Mouse (Mus musculus): ENCODE measurements around the gene Wdtc1. TPM values are rescaled to one million over a fixed set of nuclear protein-coding genes. Genes with fewer than 3 reads are reported as not detected.

Gene Wdtc1
- total RNA-seq, 2 experiments from 2014 or later, result 79.6 to 83.1 TPM

- DNase-seq (ENCODE audit: low spot score in 2 of 2), result no peak
These were observed 96.5 kb downstream of the Wdtc1 start for GRCm38 (mm10) chr4:133256820-133257219.

GRCm38 (mm10) chr4:133255392-133255791 lies 97.9 kb downstream of the Wdtc1 start:
- DNase-seq (ENCODE audit: low spot score in 2 of 2), result no peak

GRCm38 (mm10) chr4:133253412-133253811 lies 99.9 kb downstream of the Wdtc1 start:
- no peak for DNase-seq (ENCODE audit: low spot score in 2 of 2)

- no peak for DNase-seq (ENCODE audit: low spot score in 2 of 2)
These were observed 101.2 kb downstream of the Wdtc1 start for GRCm38 (mm10) chr4:133252089-133252488.

- no peak for DNase-seq (ENCODE audit: low spot score in 2 of 2)
These were observed 102.1 kb downstream of the Wdtc1 start for GRCm38 (mm10) chr4:133251214-133251613.

GRCm38 (mm10) chr4:133250609-133251008 lies 102.7 kb downstream of the Wdtc1 start:
- DNase-seq (ENCODE audit: low spot score in 2 of 2), result peak; percentile 69 to 83

- DNase-seq (ENCODE audit: low spot score in 2 of 2), result no peak
These were observed 105.4 kb downstream of the Wdtc1 start for GRCm38 (mm10) chr4:133247806-133248449.

GRCm38 (mm10) chr4:133247072-133247471 lies 106.2 kb downstream of the Wdtc1 start:
- no peak for DNase-seq (ENCODE audit: low spot score in 2 of 2)

GRCm38 (mm10) chr4:133244289-133244688 lies 109.0 kb downstream of the Wdtc1 start:
- no peak for DNase-seq (ENCODE audit: low spot score in 2 of 2)

- no peak for DNase-seq (ENCODE audit: low spot score in 2 of 2)
These were observed 109.7 kb downstream of the Wdtc1 start for GRCm38 (mm10) chr4:133243538-133243937.

GRCm38 (mm10) chr4:133242710-133243109 lies 110.6 kb downstream of the Wdtc1 start:
- no peak for DNase-seq (ENCODE audit: low spot score in 2 of 2)

Small RNAs within 50 kb of the gene (microRNA-seq; reads per million reads assigned to microRNA genes)
- gene Mir5122, result 4.2 to 5.5 reads per million in 2 experiments

Other genes starting within 250 kb of the Wdtc1 start
- gene Wasf2, start 223.0 kb downstream of the Wdtc1 start, total RNA-seq (2021), result 10 to 100 TPM; 27.4 to 32.6 TPM
- gene Cd164l2, start 141.3 kb downstream of the Wdtc1 start, total RNA-seq (2021), result 1 to 10 TPM; 3.0 to 3.4 TPM
- 1 to 10 TPM; 7.3 to 7.6 TPM for gene Gpr3, start 140.9 kb downstream of the Wdtc1 start, total RNA-seq (2021)
- gene Map3k6, start 112.7 kb downstream of the Wdtc1 start, total RNA-seq (2021), result 1 to 10 TPM; 5.6 to 6.9 TPM
- 1 to 10 TPM in 1 of 2 experiments, under 1 TPM in 1; 0.68 to 1.6 TPM for gene Sytl1, start 90.4 kb downstream of the Wdtc1 start, total RNA-seq (2021)
- 10 to 100 TPM; 92.1 to 96.1 TPM for gene Tmem222, start 75.7 kb downstream of the Wdtc1 start, total RNA-seq (2021)
- 10 to 100 TPM; 62.2 to 62.9 TPM for gene Slc9a1, start 16.2 kb upstream of the Wdtc1 start, total RNA-seq (2021)
- gene Tent5b, start 126.7 kb upstream of the Wdtc1 start, total RNA-seq (2021), result not detected
- 100 to 1,000 TPM; 178 to 179 TPM for gene Trnp1, start 145.1 kb upstream of the Wdtc1 start, total RNA-seq (2021)
- under 1 TPM in 1 of 2 experiments, not detected in 1; 0.37 TPM for gene Kdf1, start 165.5 kb upstream of the Wdtc1 start, total RNA-seq (2021)
- 100 to 1,000 TPM; 135 to 141 TPM for gene Nudc, start 192.5 kb upstream of the Wdtc1 start, total RNA-seq (2021)
- gene Nr0b2, start 199.9 kb upstream of the Wdtc1 start, total RNA-seq (2021), result not detected
- 10 to 100 TPM in 1 of 2 experiments, 1 to 10 TPM in 1; 9.6 to 10.1 TPM for gene Gpatch3, start 221.3 kb upstream of the Wdtc1 start, total RNA-seq (2021)
- gene Gpn2, start 230.9 kb upstream of the Wdtc1 start, total RNA-seq (2021), result 10 to 100 TPM; 10.7 to 12.1 TPM
- gene Sfn, start 248.7 kb upstream of the Wdtc1 start, total RNA-seq (2021), result 1 to 10 TPM; 2.7 to 3.2 TPM

Data from layer of hippocampus, adult 18-20 months (tissue).